34 mouse cellular contexts compared by ENCODE assay signal in the genomic region with DNA sequence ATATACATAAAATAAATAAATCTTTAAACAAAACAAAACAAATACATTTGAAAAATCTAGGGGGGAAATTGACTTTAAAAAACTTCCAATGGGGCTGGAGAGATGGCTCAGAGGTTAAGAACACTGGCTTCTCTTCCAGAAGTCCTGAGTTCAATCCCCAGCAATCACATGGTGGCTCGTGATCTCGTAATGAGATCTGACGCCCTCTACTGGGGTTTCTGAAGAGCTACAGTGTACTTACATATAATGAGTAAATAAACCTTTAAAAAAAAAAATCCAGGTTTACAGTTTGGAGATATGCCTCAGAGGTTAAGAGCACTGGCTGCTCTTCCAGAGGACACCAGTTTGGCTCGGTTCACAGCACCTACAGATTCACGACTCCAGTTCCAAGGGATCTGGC. TPM values are rescaled to one million over a fixed set of nuclear protein-coding genes. Genes with fewer than 3 reads are reported as not detected.
A peak's percentile ranks its signal among the peaks of the same experiment; 100 is the strongest.
DNase-seq lines count a peak whose midpoint lies in the region; ATAC-seq and TF ChIP-seq lines count a peak whose summit lies in the region.
"Had no signal": no experiment of that assay in that cellular context is flagged by ENCODE, and none has a peak within 500 bp of the region (broad histone marks: within the 10 kb centered on the region; RNA-seq: fewer than 3 reads in every experiment).

No protein-coding gene starts in this region.

- H3K27ac ChIP-seq in liver, embryonic 14.5 days, result no peak overlapping the region
- H3K27ac ChIP-seq in liver, postnatal 0 days (ENCODE audit: low read depth), result no peak overlapping the region
- H3K27ac ChIP-seq in ES-E14 (ENCODE audit: insufficient read depth, low read depth, low read length, poor library complexity, severe bottlenecking), result no peak overlapping the region
- H3K27ac ChIP-seq in midbrain, embryonic 15.5 days, result no peak overlapping the region
- no peak overlapping the region for H3K27ac ChIP-seq in kidney, embryonic 15.5 days
- H3K27ac ChIP-seq: embryonic facial prominence, embryonic 10.5 days; embryonic facial prominence, embryonic 13.5 days; forebrain, embryonic 12.5 days; forebrain, embryonic 15.5 days; hindbrain, embryonic 10.5 days; hindbrain, embryonic 13.5 days had no signal

- no peak for DNase-seq in liver, embryonic 14.5 days (ENCODE audit: low read depth in 3 of 3, low spot score in 3 of 3)
- no peak for DNase-seq in liver, postnatal 0 days
- DNase-seq in ES-E14 (ENCODE audit: low read depth, low spot score) (peak; percentile 40), ZHBTc4 (ENCODE audit: low read depth, low spot score) (peak; percentile 80)
- no peak for DNase-seq in thymus, postnatal 25 days
- DNase-seq: adrenal gland, adult 8-10 months; adrenal gland, postnatal 25 days; cerebellum, adult 11-12 months; cerebellum, adult 8-10 months; cerebellum, postnatal 10 days; cerebellum, postnatal 36 days; embryo, embryonic 11 days; gastrocnemius, postnatal 36 days; heart, postnatal 36 days had no signal

- WGBS in liver, embryonic 14.5 days (ENCODE audit: insufficient replicate concordance), result 68% methylated on average over 5 of the region's 5 CpGs
- WGBS in liver, postnatal 0 days (ENCODE audit: insufficient replicate concordance), result 71% methylated on average over 5 of the region's 5 CpGs
- WGBS in midbrain, embryonic 15.5 days, result 81% methylated on average over 5 of the region's 5 CpGs
- 85% methylated on average over 5 of the region's 5 CpGs for WGBS in kidney, embryonic 15.5 days

- no peak overlapping the region for H3K4me2 ChIP-seq in liver, embryonic 14.5 days (ENCODE audit: low read depth)
- H3K4me2 ChIP-seq in liver, postnatal 0 days (ENCODE audit: low read depth, low read length), result no peak overlapping the region
- H3K4me2 ChIP-seq in midbrain, embryonic 15.5 days, result no peak overlapping the region
- H3K4me2 ChIP-seq in kidney, embryonic 15.5 days, result no peak overlapping the region
- H3K4me2 ChIP-seq: embryonic facial prominence, embryonic 13.5 days; forebrain, embryonic 12.5 days; forebrain, embryonic 15.5 days; heart, embryonic 11.5 days; hindbrain, embryonic 13.5 days had no signal

- H3K4me3 ChIP-seq in liver, embryonic 14.5 days (ENCODE audit: insufficient read depth in 1 of 2, low read depth in 2 of 2, low read length in 2 of 2), result no peak overlapping the region
- H3K4me3 ChIP-seq in liver, postnatal 0 days (ENCODE audit: low read depth, low read length), result no peak overlapping the region
- no peak overlapping the region for H3K4me3 ChIP-seq in ES-E14 (ENCODE audit: insufficient read depth in 1 of 2, low read depth in 1 of 2, low read length in 2 of 2, poor library complexity in 1 of 2, severe bottlenecking in 1 of 2)
- H3K4me3 ChIP-seq in midbrain, embryonic 15.5 days, result no peak overlapping the region
- no peak overlapping the region for H3K4me3 ChIP-seq in kidney, embryonic 15.5 days (replicated peaks)
- H3K4me3 ChIP-seq: embryonic facial prominence, embryonic 10.5 days; embryonic facial prominence, embryonic 13.5 days; erythroblast, embryonic 14.5 days; forebrain, embryonic 12.5 days; forebrain, embryonic 15.5 days; hindbrain, embryonic 10.5 days; hindbrain, embryonic 13.5 days had no signal

- peak; percentile 18; the same call in 1 of the 2 replicates for TF ChIP-seq CTCF in liver, embryonic 14.5 days (IDR thresholded peaks at IDR 0.05; ENCODE audit: low read depth)
- TF ChIP-seq CTCF in liver, postnatal 0 days (IDR thresholded peaks at IDR 0.05; ENCODE audit: low read depth), result no peak; the same call in 1 of the 2 replicates

- peaks cover 0 to 3% of the 10 kb centered on the region in 2 experiments; a peak in 1 of 4 replicates for H3K4me1 ChIP-seq in liver, embryonic 14.5 days (replicated peaks; ENCODE audit: control insufficient read depth in 2 of 2, insufficient read depth in 2 of 2, low read length in 1 of 2)
- no peaks in the 10 kb centered on the region for H3K4me1 ChIP-seq in liver, postnatal 0 days (ENCODE audit: insufficient read depth)
- peaks cover 0 to 5% of the 10 kb centered on the region in 2 experiments; a peak in 1 of 4 replicates for H3K4me1 ChIP-seq in ES-E14 (ENCODE audit: control insufficient read depth in 2 of 2, insufficient read depth in 2 of 2, low read length in 2 of 2, poor library complexity in 1 of 2)
- no peaks in the 10 kb centered on the region for H3K4me1 ChIP-seq in midbrain, embryonic 15.5 days
- no peaks in the 10 kb centered on the region for H3K4me1 ChIP-seq in kidney, embryonic 15.5 days
- H3K4me1 ChIP-seq: embryonic facial prominence, embryonic 13.5 days; forebrain, embryonic 12.5 days; forebrain, embryonic 15.5 days; hindbrain, embryonic 10.5 days; hindbrain, embryonic 13.5 days had no signal

- H3K36me3 ChIP-seq in liver, embryonic 14.5 days (replicated peaks; ENCODE audit: control insufficient read depth, insufficient read depth, low read depth), result no peaks in the 10 kb centered on the region
- H3K36me3 ChIP-seq in liver, postnatal 0 days (replicated peaks; ENCODE audit: insufficient read depth, low read length), result no peaks in the 10 kb centered on the region
- H3K36me3 ChIP-seq in ES-E14 (ENCODE audit: control insufficient read depth, insufficient read depth, low read length, poor library complexity, severe bottlenecking), result no peaks in the 10 kb centered on the region
- H3K36me3 ChIP-seq in midbrain, embryonic 15.5 days (replicated peaks), result no peaks in the 10 kb centered on the region
- no peaks in the 10 kb centered on the region for H3K36me3 ChIP-seq in kidney, embryonic 15.5 days
- H3K36me3 ChIP-seq: embryonic facial prominence, embryonic 10.5 days; embryonic facial prominence, embryonic 13.5 days; forebrain, embryonic 12.5 days; forebrain, embryonic 15.5 days; hindbrain, embryonic 10.5 days; hindbrain, embryonic 13.5 days had no signal

- in situ Hi-C loops in ES-E14 (cut with MboI; ENCODE audit: low sequenced_read_pairs in 2 of 2, unreplicated experiment in 2 of 2), result no loop called here

- no peaks in the 10 kb centered on the region for H3K9me3 ChIP-seq in liver, embryonic 14.5 days (ENCODE audit: control insufficient read depth, low read length)
- no peaks in the 10 kb centered on the region for H3K9me3 ChIP-seq in liver, postnatal 0 days (ENCODE audit: low read length)
- no peaks in the 10 kb centered on the region for H3K9me3 ChIP-seq in ES-E14 (ENCODE audit: control insufficient read depth, insufficient read depth, low read depth, low read length)
- H3K9me3 ChIP-seq in midbrain, embryonic 15.5 days, result no peaks in the 10 kb centered on the region
- no peaks in the 10 kb centered on the region for H3K9me3 ChIP-seq in kidney, embryonic 15.5 days (replicated peaks)
- H3K9me3 ChIP-seq: embryonic facial prominence, embryonic 10.5 days; embryonic facial prominence, embryonic 13.5 days; forebrain, embryonic 12.5 days; forebrain, embryonic 15.5 days; hindbrain, embryonic 10.5 days; hindbrain, embryonic 13.5 days had no signal

- no peaks in the 10 kb centered on the region for H3K27me3 ChIP-seq in liver, embryonic 14.5 days (ENCODE audit: control insufficient read depth, insufficient read depth, low read length)
- no peaks in the 10 kb centered on the region for H3K27me3 ChIP-seq in liver, postnatal 0 days (ENCODE audit: insufficient read depth, low read length)
- no peaks in the 10 kb centered on the region for H3K27me3 ChIP-seq in midbrain, embryonic 15.5 days (replicated peaks)
- no peaks in the 10 kb centered on the region for H3K27me3 ChIP-seq in kidney, embryonic 15.5 days
- H3K27me3 ChIP-seq: embryonic facial prominence, embryonic 13.5 days; forebrain, embryonic 15.5 days; hindbrain, embryonic 13.5 days; Patski had no signal

- no peak for ATAC-seq in liver, embryonic 14.5 days (ENCODE audit: insufficient read depth)
- no peak for ATAC-seq in liver, postnatal 0 days
- ATAC-seq in midbrain, embryonic 15.5 days (replicated peaks), result no peak
- no peak for ATAC-seq in kidney, embryonic 15.5 days (replicated peaks; ENCODE audit: low FRiP score)
- ATAC-seq: activated CD4-positive, CD25-positive, alpha-beta regulatory T cell, adult 4 months; forebrain, embryonic 15.5 days; hindbrain, embryonic 16.5 days; inflammation-experienced regulatory T-cells, adult 6 months; intestine, embryonic 16.5 days; Patski had no signal

- no peak overlapping the region for H3K9ac ChIP-seq in liver, embryonic 14.5 days (replicated peaks)
- no peak overlapping the region for H3K9ac ChIP-seq in liver, postnatal 0 days (replicated peaks)
- no peak overlapping the region for H3K9ac ChIP-seq in ES-E14 (ENCODE audit: insufficient read depth, low read depth, low read length, poor library complexity, severe bottlenecking)
- no peak overlapping the region for H3K9ac ChIP-seq in midbrain, embryonic 15.5 days
- H3K9ac ChIP-seq in kidney, embryonic 15.5 days, result no peak overlapping the region
- H3K9ac ChIP-seq: embryonic facial prominence, embryonic 13.5 days; forebrain, embryonic 12.5 days; forebrain, embryonic 15.5 days; hindbrain, embryonic 13.5 days had no signal

- no peak for TF ChIP-seq EP300 in liver, embryonic 14.5 days (IDR thresholded peaks at IDR 0.05; ENCODE audit: low read depth)
- TF ChIP-seq EP300 in liver, postnatal 0 days (IDR thresholded peaks at IDR 0.05; ENCODE audit: low read depth), result no peak

RNA-seq across cellular contexts. Expression of a gene that starts 17.3 kb away (rescaled TPM):
- 4.0 and 6.9 TPM in 2 replicates for polyA plus RNA-seq in liver, embryonic 14.5 days (2012; rRNA removed)
- polyA plus RNA-seq in liver, embryonic 14.5 days (2014; fragmentation: Nextera tagmentation; extraction: Ambion mirVana), result 8.0 and 11.0 TPM in 2 replicates
- polyA plus RNA-seq in liver, postnatal 0 days (2015; fragmentation: Nextera tagmentation; extraction: Ambion mirVana), result 1.5 and 2.3 TPM in 2 replicates
- 0.31 TPM in 1 of 2 replicates, not detected in the other for total RNA-seq in ES-E14 (2012; rRNA removed)
- 0.23 and 0.29 TPM in 2 replicates for polyA plus RNA-seq in midbrain, embryonic 15.5 days (2015; fragmentation: Nextera tagmentation; extraction: Ambion mirVana)
- 1.1 and 1.4 TPM in 2 replicates for polyA plus RNA-seq in kidney, embryonic 15.5 days (2015; fragmentation: Nextera tagmentation; extraction: Ambion mirVana)
- total RNA-seq: gastrocnemius, adult 8-10 months; gastrocnemius, postnatal 36 days; heart, adult 8-10 months; heart, postnatal 36 days had no signal
- polyA plus RNA-seq: cortical plate, adult 2 months; forebrain, embryonic 12.5 days; forebrain, embryonic 15.5 days; heart, postnatal 0 days; hindbrain, embryonic 13.5 days; Patski had no signal

RNA-seq across cellular contexts. Expression of a gene that starts 27.2 kb away (rescaled TPM):
- polyA plus RNA-seq in liver, embryonic 14.5 days (2012; rRNA removed), result 0.09 and 0.11 TPM in 2 replicates
- polyA plus RNA-seq in liver, embryonic 14.5 days (2014; fragmentation: Nextera tagmentation; extraction: Ambion mirVana), result 0.03 and 0.04 TPM in 2 replicates
- 0.11 and 0.12 TPM in 2 replicates for polyA plus RNA-seq in liver, postnatal 0 days (2015; fragmentation: Nextera tagmentation; extraction: Ambion mirVana)
- 28.2 and 43.6 TPM in 2 replicates for total RNA-seq in ES-E14 (2012; rRNA removed)
- 2.2 and 2.3 TPM in 2 replicates for polyA plus RNA-seq in midbrain, embryonic 15.5 days (2015; fragmentation: Nextera tagmentation; extraction: Ambion mirVana)
- 5.9 and 6.2 TPM in 2 replicates for polyA plus RNA-seq in kidney, embryonic 15.5 days (2015; fragmentation: Nextera tagmentation; extraction: Ambion mirVana)
- total RNA-seq: granulocyte monocyte progenitor cell, adult 5-6 weeks had no signal

RNA-seq across cellular contexts. Expression of a gene that starts 40.5 kb away (rescaled TPM):
- 1.4 and 2.1 TPM in 2 replicates for polyA plus RNA-seq in liver, embryonic 14.5 days (2012; rRNA removed)
- polyA plus RNA-seq in liver, embryonic 14.5 days (2014; fragmentation: Nextera tagmentation; extraction: Ambion mirVana), result 5.4 and 6.2 TPM in 2 replicates
- polyA plus RNA-seq in liver, postnatal 0 days (2015; fragmentation: Nextera tagmentation; extraction: Ambion mirVana), result 8.9 and 9.6 TPM in 2 replicates
- total RNA-seq in ES-E14 (2012; rRNA removed), result 16.0 and 16.1 TPM in 2 replicates
- 53.1 and 55.8 TPM in 2 replicates for polyA plus RNA-seq in midbrain, embryonic 15.5 days (2015; fragmentation: Nextera tagmentation; extraction: Ambion mirVana)
- polyA plus RNA-seq in kidney, embryonic 15.5 days (2015; fragmentation: Nextera tagmentation; extraction: Ambion mirVana), result 39.2 and 41.8 TPM in 2 replicates

Comparison
In these comparisons a context has a peak if more than half of its experiments do, and no peak if none do; other contexts are left out.
1. DNase-seq: peak in ES-E14 (single experiment) and ZHBTc4 (single experiment); none in liver, embryonic 14.5 days (0 of 3), liver, postnatal 0 days (single experiment) and thymus, postnatal 25 days (single experiment).